Mouse (Mus musculus) T-cell, adult 66 days (primary cell): Measurements from ENCODE around the gene Gfm1. TPM values are rescaled to one million over a fixed set of nuclear protein-coding genes. Genes with fewer than 3 reads are reported as not detected.

ENCODE experiments used
- total RNA-seq, 2 experiments: library from RNA; stranded (reverse); gene quantifications; 3 replicates in 1 of 2; 4 replicates in 1 of 2; pipeline ENCODE4 v1.2.4; 2023

Gene Gfm1
- 10 to 100 TPM; 30.9 to 37.3 TPM for total RNA-seq

GRCm38 (mm10) chr3:67429999-67430380 is at the start of gene Gfm1:
Gene Gfm1 (plus strand): TSS chr3:67430096.

GRCm38 (mm10) chr3:67463450-67464372 is 33.8 kb downstream of the Gfm1 start, which contains the start of gene Lxn:
Gene Lxn (minus strand): TSS chr3:67463926.

GRCm38 (mm10) chr3:67515274-67515801 is 85.4 kb downstream of the Gfm1 start, which contains the start of gene Rarres1:
Gene Rarres1 (minus strand): TSS chr3:67515523.

Other genes with a start within 250 kb of the Gfm1 start
- not detected for gene Mlf1, start 56.0 kb upstream of the Gfm1 start, total RNA-seq
- not detected for gene Gm17402, start 54.9 kb upstream of the Gfm1 start, total RNA-seq
- 1 to 10 TPM; 2.5 to 3.0 TPM for gene Lxn, start 33.8 kb downstream of the Gfm1 start, total RNA-seq
- gene Rarres1, start 85.4 kb downstream of the Gfm1 start, total RNA-seq, result not detected
- 10 to 100 TPM; 38.5 to 41.8 TPM for gene Mfsd1, start 152.6 kb downstream of the Gfm1 start, total RNA-seq